Mouse (Mus musculus) MEL (cell line): ENCODE results near the gene Pck2.

Source experiments
- CTCF ChIP-seq, 3 experiments: IDR thresholded peaks in 2 of 3; conservative IDR thresholded peaks in 1 of 3; 2 replicates each; pipeline ENCODE4 v1.5.1; 2011 to 2012; ENCODE audit warnings: low read length in 3 of 3, low read depth in 2 of 3, mild to moderate bottlenecking in 2 of 3, improper control_type of control experiment in 1 of 3, inconsistent platforms in 1 of 3, mixed read lengths in 1 of 3, moderate library complexity in 1 of 3; ENCODE audit not compliant: control insufficient read depth in 1 of 3, insufficient read depth in 1 of 3, poor library complexity in 1 of 3, severe bottlenecking in 1 of 3
- EP300 ChIP-seq, 2 experiments: IDR thresholded peaks; 2 replicates each; pipeline ENCODE4 v1.6.1; 2011; ENCODE audit warnings: improper control_type of control experiment in 2 of 2, low read length in 2 of 2, low read depth in 1 of 2, mild to moderate bottlenecking in 1 of 2
- GABPA ChIP-seq: IDR thresholded peaks from 2 replicates; pipeline ENCODE4 v1.6.1; 2012; ENCODE audit warnings: low read depth, mild to moderate bottlenecking, inconsistent platforms, low read length, improper control_type of control experiment, moderate library complexity
- POLR2A ChIP-seq, 2 experiments: IDR thresholded peaks; 2 replicates each; pipeline ENCODE4 v1.6.1; 2011 to 2012; ENCODE audit warnings: low read length in 2 of 2, mild to moderate bottlenecking in 2 of 2, control low read depth in 1 of 2, improper control_type of control experiment in 1 of 2, low read depth in 1 of 2, moderate library complexity in 1 of 2; ENCODE audit not compliant: control insufficient read depth in 1 of 2, insufficient read depth in 1 of 2, poor library complexity in 1 of 2
- RCOR1 ChIP-seq: IDR thresholded peaks from 2 replicates; pipeline ENCODE4 v1.6.1; 2012; ENCODE audit warnings: low read depth, mild to moderate bottlenecking, inconsistent platforms, low read length, improper control_type of control experiment

- no peak for TF ChIP-seq GABPA
- no peak for TF ChIP-seq CTCF (IDR thresholded peaks at IDR 0.05 in 2 of 3, conservative IDR thresholded peaks at IDR 0.05 in 1 of 3; ENCODE audit: control insufficient read depth in 1 of 3, insufficient read depth in 1 of 3, low read depth in 2 of 3, low read length in 3 of 3, poor library complexity in 1 of 3, severe bottlenecking in 1 of 3)
- no peak for TF ChIP-seq POLR2A (IDR thresholded peaks at IDR 0.05; ENCODE audit: control insufficient read depth in 1 of 2, insufficient read depth in 1 of 2, low read depth in 1 of 2, low read length in 2 of 2, poor library complexity in 1 of 2)
- no peak for TF ChIP-seq EP300 (IDR thresholded peaks at IDR 0.05; ENCODE audit: low read depth in 1 of 2, low read length in 2 of 2)
- TF ChIP-seq RCOR1, result no peak
These were observed 24.2 kb upstream of the Pck2 start for GRCm38 (mm10) chr14:55515846-55516245.
